Mouse (Mus musculus) Muller cell, postnatal 12 days (primary cell): ENCODE measurements at regions not wholly inside any gene's neighbourhood (a gene's known extent, or its start where the extent isn't known, plus 50 kb on each side); places are given as distances from the start of the nearest gene placed in this dataset.
"Not testable (repeated sequence)": the region's sequence is repeated elsewhere in the genome, so short reads cannot be mapped to it uniquely, and the experiment has no call there.

Experiments
- DNase-seq: peaks from one replicate; pipeline ENCODE4 v3.0.0-alpha.2; 2015; ENCODE audit errors: inconsistent ontology term

GRCm38 (mm10) chr13:60470426-60471398 is 131.0 kb upstream of the Dapk1 start:
- DNase-seq = no peak

- no peak for DNase-seq
Measured at GRCm38 (mm10) chr13:60471602-60472001, 130.1 kb upstream of the Dapk1 start.

GRCm38 (mm10) chr13:60476366-60476765 is 125.4 kb upstream of the Dapk1 start:
- DNase-seq = no peak

- DNase-seq = no peak
Measured at GRCm38 (mm10) chr13:60478301-60478700, 123.4 kb upstream of the Dapk1 start.

- peak; percentile 70 for DNase-seq
Measured at GRCm38 (mm10) chr13:60479043-60479861, 122.5 kb upstream of the Dapk1 start.

- DNase-seq = no peak
Measured at GRCm38 (mm10) chr13:60479862-60480730, 121.7 kb upstream of the Dapk1 start.

- no peak for DNase-seq
Measured at GRCm38 (mm10) chr13:60480731-60481431, 120.9 kb upstream of the Dapk1 start.

- not testable (repeated sequence) for DNase-seq
Measured at GRCm38 (mm10) chr13:60481451-60481850, 120.3 kb upstream of the Dapk1 start.

- no peak for DNase-seq
Measured at GRCm38 (mm10) chr13:60481946-60482345, 119.8 kb upstream of the Dapk1 start.

- peak; percentile 89 for DNase-seq
Measured at GRCm38 (mm10) chr13:60486105-60486504, 115.6 kb upstream of the Dapk1 start.

- DNase-seq = no peak
Measured at GRCm38 (mm10) chr13:60486871-60487270, 114.9 kb upstream of the Dapk1 start.

- DNase-seq = peak; percentile 78
Measured at GRCm38 (mm10) chr13:60488131-60488883, 113.4 kb upstream of the Dapk1 start.

- no peak for DNase-seq
Measured at GRCm38 (mm10) chr13:60488884-60489265, 112.9 kb upstream of the Dapk1 start.

- no peak for DNase-seq
Measured at GRCm38 (mm10) chr13:60491948-60492464, 109.7 kb upstream of the Dapk1 start.

GRCm38 (mm10) chr13:60493836-60494235 is 107.9 kb upstream of the Dapk1 start:
- DNase-seq = no peak

- DNase-seq = peak; percentile 89
Measured at GRCm38 (mm10) chr13:60497714-60498400, 103.9 kb upstream of the Dapk1 start.

- DNase-seq = no peak
Measured at GRCm38 (mm10) chr13:60504196-60504595, 97.6 kb upstream of the Dapk1 start.

- DNase-seq = no peak
Measured at GRCm38 (mm10) chr13:60507611-60508010, 94.1 kb upstream of the Dapk1 start.

- peak; percentile 47 for DNase-seq
Measured at GRCm38 (mm10) chr13:60508054-60508453, 93.7 kb upstream of the Dapk1 start.
